Mouse (Mus musculus): Measurements from ENCODE around the gene Irak4.

- TF ChIP-seq EP300 (IDR thresholded peaks at IDR 0.05; ENCODE audit: low read depth in 1 of 2, low read length in 2 of 2) (no peak), ETS1 (IDR thresholded peaks at IDR 0.05; ENCODE audit: low read depth, low read length) (no peak), E2F4 (IDR thresholded peaks at IDR 0.05; ENCODE audit: borderline replicate concordance, low read depth, low read length) (no peak)
Measured at GRCm38 (mm10) chr15:94520205-94520900, 23.1 kb upstream of the Irak4 start.
